Mouse (Mus musculus) myocyte (in vitro differentiated cells): ENCODE measurements around the gene Ociad2.

Source experiments
- E2F4 ChIP-seq: IDR thresholded peaks from one replicate; pipeline ENCODE4 v1.6.1; 2011; ENCODE audit warnings: mild to moderate bottlenecking, control low read depth, moderate library complexity; ENCODE audit not compliant: insufficient read depth
- MAX ChIP-seq: IDR thresholded peaks from one replicate; pipeline ENCODE4 v1.6.1; 2011; ENCODE audit warnings: low read depth, mild to moderate bottlenecking, control low read depth
- MYOG ChIP-seq, 3 experiments: IDR thresholded peaks; one replicate each; pipeline ENCODE4 v1.6.1; 2011; ENCODE audit warnings: control low read depth in 2 of 3, low read depth in 2 of 3, mild to moderate bottlenecking in 2 of 3; ENCODE audit not compliant: insufficient read length in 2 of 3, control insufficient read depth in 1 of 3, insufficient read depth in 1 of 3
- POLR2A ChIP-seq: IDR thresholded peaks from one replicate; pipeline ENCODE4 v1.6.1; 2011; ENCODE audit warnings: low read depth, mild to moderate bottlenecking, control low read depth, moderate library complexity; ENCODE audit not compliant: insufficient read length
- POLR2AphosphoS2 ChIP-seq: IDR thresholded peaks from one replicate; pipeline ENCODE4 v1.6.1; 2011; ENCODE audit warnings: low read depth, control low read depth; ENCODE audit not compliant: insufficient read length
- SRF ChIP-seq: IDR thresholded peaks from one replicate; pipeline ENCODE4 v1.6.1; 2011; ENCODE audit warnings: low read depth; ENCODE audit not compliant: control insufficient read depth, insufficient read length
- TCF12 ChIP-seq: IDR thresholded peaks from one replicate; pipeline ENCODE4 v1.6.1; 2011; ENCODE audit warnings: mild to moderate bottlenecking, control low read depth; ENCODE audit not compliant: poor library complexity, insufficient read depth, severe bottlenecking

GRCm38 (mm10) chr5:73273171-73273570 is 67.7 kb downstream of the Ociad2 start:
- TF ChIP-seq SRF: no peak
- TF ChIP-seq TCF12: no peak
- TF ChIP-seq E2F4: no peak
- TF ChIP-seq MYOG (IDR thresholded peaks at IDR 0.05; ENCODE audit: control insufficient read depth in 1 of 3, insufficient read depth in 1 of 3, insufficient read length in 2 of 3, low read depth in 2 of 3): no peak
- no peak for TF ChIP-seq POLR2AphosphoS2
- TF ChIP-seq POLR2A: no peak
- TF ChIP-seq MAX: no peak
